Mouse (Mus musculus): ENCODE results near the gene Rnf20.
"Not testable (repeated sequence)": the region's sequence is repeated elsewhere in the genome, so short reads cannot be mapped to it uniquely, and the experiment has no call there.

The Rnf20 gene

DNA sequence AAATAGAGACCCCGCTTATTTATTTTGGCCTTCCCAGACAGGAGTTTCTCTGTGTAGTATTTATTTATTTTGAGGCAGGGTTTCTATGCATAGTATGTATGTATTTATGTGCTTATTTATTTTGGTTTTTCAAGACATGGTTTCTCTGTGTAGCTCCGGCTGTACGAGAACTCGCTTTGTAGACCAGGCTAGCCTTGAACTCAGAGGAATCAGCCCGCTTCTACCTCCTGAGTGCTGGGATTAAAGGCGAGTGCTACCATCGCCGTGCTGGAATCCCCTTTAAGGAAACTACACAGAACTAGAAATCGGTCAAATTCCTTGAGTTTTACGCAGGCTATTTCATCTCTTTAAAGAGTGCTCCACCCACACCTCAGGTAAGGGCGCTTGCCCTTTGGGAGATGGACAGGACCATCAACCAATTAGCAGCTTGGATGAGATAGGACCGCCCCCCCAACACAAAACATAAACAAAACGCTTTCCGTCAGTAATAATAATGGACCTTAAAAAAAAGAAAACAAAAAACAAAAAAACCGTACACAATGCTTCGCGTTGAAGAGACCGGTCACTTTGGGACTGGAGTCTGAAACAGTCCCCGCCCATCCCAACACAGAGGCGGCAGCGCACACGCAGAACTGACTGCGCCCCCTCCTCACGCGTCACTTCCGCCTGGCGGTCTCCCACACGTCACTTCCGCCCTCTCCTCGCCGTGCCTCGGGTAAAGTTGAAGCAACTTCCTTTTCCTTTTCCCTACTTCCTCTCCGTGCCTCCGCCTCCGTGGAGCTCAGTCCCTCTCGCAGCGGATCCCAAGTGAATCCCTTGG lies at the start of gene Rnf20:
Gene Rnf20, plus strand, starts transcription at position 688 of the 820 bp plus-strand sequence.
- peak; percentile 92 to 95 for DNase-seq (ENCODE audit: low spot score in 2 of 2)

DNA sequence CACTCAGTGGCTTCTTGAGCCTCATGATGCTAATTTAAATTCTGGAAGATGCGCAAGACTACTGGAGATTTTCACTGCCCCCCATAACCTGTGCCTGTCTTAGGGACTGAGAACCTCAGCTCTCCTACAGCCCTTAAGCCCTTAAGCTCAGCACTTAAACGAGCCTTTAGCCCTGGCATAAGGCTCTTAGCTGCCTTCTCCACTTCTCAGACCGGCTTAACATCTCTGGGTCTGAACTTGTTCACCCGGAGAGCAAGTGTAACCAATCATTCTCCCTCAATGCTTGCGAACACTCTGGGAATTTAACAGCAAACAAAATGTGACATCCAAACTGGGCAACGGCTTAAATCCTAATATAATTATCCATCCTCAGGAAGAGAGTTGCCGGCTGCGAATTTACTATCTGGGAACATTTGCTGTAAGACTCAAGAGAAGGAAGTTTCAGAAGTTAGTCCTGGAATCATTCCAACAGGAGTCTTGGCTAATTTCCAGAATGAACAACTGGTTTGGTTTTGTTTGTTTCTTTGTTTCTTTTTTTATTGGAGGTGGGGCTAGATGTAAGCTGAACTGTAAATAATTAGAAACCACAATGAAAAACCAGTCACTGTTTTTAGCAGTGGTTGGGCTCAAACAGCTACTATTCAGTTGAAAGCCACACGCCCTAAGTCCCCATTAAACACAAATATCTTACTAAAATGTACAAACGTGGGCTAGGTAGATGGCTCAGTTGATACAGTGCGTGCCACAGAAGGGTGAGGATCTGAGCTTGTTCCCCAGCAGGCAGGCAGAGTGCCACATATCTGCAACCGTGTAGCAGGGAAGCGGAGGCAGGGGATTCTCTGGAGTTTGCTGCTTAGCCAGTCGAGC lies 47.6 kb upstream of the Rnf20 start:
- no peak for DNase-seq (ENCODE audit: low spot score in 2 of 2)

DNA sequence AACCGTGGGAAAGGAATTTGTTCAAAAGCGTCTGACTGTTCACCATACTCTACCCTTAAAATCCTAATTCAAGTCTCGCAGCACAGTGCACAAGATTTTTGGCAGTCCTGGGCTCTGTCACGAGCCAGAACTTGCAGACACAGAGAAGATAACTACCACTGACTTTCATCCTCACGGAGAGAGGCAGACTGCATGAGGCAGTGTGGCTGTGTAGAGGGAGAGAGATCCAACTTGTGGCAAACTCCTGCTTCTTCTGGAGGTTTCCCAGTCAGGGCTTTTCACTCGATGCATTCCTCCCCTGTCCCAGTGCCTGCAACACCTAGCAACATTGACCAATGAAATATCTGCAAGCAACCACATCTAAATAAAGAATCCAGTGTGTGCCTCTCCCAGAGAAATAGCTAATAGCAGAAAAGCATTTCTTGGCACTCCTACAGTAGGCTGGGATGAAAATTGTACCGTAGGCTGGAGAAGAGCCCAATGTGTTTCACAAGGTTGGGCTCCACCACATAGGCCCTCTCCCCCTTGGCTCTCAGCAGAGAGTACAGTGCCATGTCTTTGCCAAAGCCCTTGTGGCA lies 46.2 kb upstream of the Rnf20 start:
- DNase-seq (ENCODE audit: low spot score in 2 of 2) = no peak

DNA sequence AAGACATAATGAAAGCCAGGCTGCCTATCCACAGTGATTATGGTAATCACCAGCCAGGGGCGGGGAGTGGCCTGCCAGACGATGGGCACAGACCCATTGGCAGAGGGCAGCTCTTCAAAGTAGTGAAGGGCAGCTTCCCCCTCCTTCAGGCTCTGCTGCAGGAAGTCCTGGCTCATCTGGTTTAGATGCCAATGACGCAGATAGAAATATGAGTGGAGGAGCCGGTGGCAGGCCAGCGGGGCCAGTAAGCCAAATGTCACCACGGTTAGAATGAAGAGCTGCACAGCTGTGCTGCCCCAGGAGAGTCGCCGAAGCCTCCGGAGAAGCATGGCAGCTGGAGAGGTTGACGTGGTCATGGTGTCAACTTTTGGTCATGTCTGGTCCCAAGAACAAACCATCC lies 45.0 kb upstream of the Rnf20 start:
- DNase-seq (ENCODE audit: low spot score in 2 of 2) = no peak

DNA sequence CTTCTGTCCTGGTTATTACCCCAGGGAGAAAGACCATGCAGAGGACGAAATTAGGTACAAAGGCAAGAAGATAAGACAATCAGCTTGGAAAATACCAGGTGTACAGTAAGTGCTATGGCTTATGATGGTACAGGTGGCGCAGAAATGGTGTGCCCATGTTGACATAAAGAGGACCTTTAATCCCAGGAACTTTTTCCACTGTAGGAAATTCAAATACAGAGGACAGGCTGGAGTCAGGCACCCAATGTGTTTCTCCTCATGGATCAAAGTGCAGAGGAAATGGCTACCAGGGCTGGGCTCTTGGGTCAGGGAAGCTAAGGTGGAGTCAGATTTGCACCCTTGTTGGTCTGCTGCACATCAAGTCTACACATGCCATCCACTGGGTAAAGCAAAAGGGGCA lies 41.7 kb upstream of the Rnf20 start:
- no peak for DNase-seq (ENCODE audit: low spot score in 2 of 2)

DNA sequence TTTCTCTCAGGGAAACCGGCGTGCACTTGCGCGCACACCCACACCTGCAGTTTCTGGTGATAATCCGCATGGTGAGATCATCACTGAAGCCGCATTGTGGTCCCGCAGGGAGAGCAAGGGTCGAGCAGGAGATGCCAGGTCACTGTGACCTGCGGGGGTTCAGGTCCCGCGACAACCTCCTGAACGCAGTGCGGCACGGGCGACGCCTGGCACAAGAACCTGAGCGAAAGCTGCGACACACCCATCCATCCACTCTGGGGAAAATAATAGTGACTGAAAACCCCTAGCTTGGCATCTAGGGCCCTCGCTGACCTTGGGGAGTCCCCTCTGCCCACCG lies 35.0 kb upstream of the Rnf20 start:
- no peak for DNase-seq (ENCODE audit: low spot score in 2 of 2)

DNA sequence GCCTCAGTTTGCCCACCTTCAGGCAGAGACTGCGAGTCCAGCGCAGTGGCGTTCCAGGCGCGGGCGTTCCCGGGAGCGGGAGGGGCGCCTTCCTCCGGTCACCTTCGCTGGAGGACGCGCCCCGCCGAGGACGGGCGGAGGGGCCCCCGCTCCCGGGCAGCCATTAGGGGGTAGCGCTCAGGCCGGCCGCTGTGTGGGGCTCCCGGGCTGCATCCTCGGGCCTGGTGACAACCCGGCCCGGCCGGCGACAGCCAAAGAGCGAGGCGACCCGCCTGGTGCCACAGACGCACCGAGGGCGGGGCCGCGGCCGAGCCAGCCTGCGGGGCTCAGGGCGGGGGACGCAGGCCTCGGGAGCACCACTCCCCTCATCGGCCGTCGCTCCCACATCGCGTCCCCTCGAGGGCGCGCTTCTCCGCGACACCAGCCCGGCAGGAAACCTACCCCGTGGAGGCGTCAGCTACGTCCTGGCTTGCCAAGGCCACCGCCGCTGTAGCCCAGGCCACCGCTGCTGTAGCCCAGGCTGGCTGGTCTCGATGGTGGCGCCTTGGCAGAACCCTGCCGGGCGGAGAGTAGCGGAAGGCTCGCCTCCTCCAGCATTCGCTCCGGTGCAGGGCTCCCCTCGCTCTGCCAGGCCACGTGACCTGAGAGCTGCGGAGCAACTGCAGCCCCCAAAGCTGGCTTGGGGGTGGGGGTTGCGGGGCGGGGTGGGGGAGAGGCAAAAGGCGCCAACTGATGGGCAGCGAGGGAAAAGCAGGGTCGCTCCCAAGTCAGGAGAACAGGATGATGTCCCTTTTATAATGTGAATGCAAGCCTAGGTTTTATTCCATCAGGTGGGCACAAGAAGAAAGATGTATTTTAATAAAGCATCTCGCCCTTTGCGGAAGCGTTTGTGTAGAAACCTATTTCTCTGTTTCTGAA lies 34.4 kb upstream of the Rnf20 start, which contains the start of gene Tmem246:
Gene Tmem246, minus strand, starts transcription at position 694 of the 918 bp plus-strand sequence.
- DNase-seq (ENCODE audit: low spot score in 2 of 2) = peak; percentile 58 to 81

DNA sequence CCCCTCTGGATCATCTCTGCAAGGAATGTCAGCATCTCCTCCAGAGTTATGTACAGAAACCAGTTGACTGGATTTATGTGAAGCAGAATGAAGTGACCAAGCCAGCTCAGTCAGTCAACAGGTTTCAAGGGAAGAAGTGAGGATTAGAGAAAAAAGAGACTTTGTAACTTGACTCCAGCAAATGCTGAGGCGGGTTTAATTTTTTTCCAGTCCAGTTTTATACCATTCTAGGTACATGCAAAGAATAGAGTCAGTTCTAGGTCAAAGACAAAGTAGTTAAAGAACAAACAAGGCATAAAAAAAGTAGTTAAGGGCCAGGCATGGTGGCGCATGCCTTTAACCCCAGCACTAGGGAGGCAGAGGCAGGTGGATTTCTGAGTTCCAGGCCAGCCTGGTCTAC lies 28.6 kb upstream of the Rnf20 start:
- DNase-seq (ENCODE audit: low spot score in 2 of 2) = no peak

DNA sequence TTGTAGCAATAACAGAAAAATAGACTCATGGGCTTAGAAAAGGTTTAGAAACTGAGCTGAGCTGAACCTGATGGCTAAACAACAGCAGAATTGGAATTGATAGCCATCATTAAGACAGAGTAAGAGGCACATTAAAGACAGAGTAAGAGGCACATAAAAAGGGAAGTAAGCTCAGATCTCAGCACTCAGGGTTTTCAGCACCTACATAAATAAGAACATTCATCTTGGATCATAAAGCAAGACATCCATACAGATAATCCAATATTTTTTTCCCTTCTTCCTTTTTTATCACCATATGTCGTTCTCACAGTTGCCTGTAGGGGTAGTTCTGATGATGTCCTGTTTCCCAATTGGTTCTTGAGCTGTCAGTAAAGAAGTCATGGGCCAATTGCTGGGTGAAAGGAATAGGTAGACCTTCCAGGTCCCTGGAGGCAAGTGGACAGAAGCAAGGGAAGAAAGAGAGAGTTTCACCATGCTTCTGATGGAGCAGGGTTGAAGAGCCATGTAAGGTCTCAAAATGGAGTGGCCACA lies 27.7 kb upstream of the Rnf20 start:
- no peak for DNase-seq (ENCODE audit: low spot score in 2 of 2)

DNA sequence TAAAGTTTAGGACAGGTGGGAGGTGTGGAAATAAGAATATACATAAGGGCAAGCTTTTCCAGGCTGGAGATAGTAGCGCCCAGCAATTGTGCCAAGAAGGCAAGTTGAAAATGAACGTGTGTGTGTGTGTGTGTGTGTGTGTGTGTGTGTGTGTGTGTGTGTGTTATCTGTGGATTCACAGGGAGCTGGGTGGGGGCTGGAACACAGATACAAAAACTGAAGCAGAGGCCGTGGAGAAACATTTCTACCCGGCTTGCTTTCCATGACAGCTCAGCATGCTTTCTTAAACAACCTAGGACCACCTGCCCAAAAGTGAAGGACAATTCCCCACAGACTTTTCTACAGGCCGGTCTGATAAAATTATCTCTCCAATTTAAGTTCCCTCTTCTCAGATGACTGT lies 27.2 kb upstream of the Rnf20 start:
- no peak for DNase-seq (ENCODE audit: low spot score in 2 of 2)

DNA sequence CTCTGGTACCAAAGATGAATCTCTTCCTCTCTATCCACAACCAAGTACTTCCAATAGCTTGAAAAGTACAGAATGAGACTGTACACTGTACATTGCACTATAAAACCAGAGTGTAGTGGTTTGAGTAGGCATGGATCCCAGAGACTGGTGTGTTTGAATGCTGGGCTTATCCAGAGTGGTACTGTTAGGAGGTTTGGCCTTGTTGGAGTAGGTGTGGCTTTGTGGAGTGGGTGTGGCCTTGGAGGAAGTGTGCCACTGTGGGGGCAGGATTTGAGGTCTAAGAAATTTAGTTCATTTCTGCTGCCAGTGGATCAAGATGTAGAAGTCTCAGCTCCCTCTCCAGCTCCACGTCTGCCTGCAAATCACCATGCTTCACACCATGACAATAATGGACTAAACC lies 26.3 kb upstream of the Rnf20 start:
- DNase-seq (ENCODE audit: low spot score in 2 of 2) = no peak

DNA sequence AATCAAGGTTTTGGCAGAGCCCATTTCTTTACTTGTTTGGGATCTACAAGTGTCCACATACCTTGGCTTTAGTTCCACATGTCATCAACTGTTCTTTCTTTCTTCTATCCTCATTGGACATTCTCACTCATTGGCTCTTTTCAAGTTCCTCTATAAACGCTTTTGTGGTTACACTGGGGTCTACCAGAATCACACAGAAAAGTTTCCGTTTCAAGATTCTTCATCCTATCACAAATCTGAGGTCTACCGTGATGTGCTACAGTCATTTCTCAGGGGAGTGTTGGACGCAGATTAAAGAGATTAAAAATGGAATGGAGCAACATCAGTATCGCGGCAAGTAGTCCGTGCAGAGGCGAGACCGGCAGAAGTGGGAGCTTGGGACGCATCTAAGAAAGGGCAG lies 14.9 kb upstream of the Rnf20 start:
- DNase-seq (ENCODE audit: low spot score in 2 of 2) = no peak

DNA sequence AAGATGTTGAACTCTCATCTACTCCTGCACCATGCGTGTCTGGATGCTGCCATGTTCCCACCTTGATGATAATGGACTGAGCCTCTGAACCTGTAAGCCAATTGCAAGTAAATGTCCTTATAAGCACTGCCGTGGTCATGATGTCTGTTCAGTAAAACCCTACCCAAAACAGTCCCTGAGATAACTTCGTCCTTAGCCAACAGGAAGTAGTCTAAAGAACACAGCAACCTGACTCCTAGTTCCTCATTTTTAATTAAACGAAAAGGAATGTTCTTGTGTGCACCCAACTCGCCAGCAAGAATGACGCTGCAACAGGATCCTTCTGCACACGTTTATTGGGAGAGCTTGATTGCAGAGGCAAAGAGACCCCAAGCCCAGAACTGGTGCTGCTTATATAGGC lies 11.9 kb upstream of the Rnf20 start:
- DNase-seq (ENCODE audit: low spot score in 2 of 2) = not testable (repeated sequence)

DNA sequence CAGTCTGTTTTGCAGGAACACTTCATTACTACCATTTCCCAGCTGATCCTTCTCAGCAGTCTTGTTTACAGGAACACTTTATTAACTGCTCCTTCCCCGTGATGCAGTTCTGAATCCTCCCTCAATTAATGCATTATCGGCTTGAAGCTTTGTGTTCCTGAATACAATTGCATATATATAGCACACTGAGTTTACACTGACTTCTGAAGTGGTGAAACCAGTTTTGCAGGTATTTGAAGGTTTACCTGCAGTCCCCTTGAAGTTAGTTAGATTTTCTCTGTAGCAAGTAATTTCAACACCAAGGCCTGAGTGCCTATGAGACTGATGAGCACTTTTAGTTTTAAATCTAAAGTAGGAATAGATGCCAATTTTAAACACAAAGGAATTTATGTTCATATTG lies 9.5 kb upstream of the Rnf20 start:
- no peak for DNase-seq (ENCODE audit: low spot score in 2 of 2)

DNA sequence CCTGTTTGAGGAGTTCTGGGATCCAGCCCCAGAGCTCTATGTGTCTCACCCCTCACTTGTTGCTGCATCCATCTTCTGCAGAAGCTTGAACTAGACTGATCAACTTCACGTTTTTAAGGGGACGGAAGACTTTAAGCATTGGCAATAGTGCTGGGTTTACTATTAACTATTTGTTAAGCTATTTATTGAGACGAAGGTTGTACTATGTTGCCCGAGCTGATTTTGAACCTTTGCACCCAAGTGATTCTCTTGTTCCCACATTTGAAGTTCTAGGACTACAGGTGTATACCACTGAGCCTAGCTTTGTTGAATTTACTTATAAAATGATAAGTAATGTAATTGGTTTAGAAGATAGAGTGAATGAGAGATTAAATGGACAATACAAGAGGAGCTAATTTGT lies 7.9 kb upstream of the Rnf20 start:
- DNase-seq (ENCODE audit: low spot score in 2 of 2) = no peak

DNA sequence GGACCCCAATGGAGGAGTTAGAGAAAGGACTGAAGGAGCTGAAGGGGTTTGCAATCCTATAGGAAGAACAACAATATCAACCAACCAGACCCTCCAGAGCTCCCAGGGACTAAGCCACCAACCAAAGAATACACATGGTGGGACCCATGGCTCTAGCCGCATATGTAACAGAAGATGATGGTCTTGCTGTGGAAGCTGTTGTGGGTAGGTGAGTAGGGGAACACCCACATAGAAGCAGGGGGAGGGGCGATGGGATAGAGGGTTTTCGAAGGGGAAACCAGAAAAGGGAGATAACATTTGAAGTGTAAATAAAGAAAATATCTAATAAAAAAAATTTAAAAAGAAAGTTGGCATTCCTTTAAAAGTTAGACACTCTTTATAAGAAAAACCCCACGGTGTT lies 6.8 kb upstream of the Rnf20 start:
- not testable (repeated sequence) for DNase-seq (ENCODE audit: low spot score in 2 of 2)

DNA sequence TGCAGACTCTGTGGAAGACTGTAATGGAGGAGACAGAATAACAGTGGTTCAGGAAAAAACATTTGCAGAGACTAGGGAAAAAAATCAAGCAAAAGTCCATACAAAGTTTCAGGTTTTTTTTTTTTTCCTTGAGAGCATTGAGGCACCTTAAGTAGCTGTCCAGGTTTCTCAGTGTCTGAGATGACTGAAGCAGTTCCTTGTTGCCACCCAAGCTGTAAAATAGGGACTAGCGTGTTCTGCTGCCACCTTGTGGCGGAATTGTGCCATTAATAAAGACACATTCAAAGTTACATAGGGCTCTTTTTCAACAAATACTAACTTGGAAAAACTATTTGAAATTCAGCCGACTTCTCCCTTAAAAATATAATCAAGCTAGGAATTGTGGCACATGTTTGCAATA lies 4.8 kb upstream of the Rnf20 start:
- DNase-seq (ENCODE audit: low spot score in 2 of 2) = peak; percentile 73 to 88

DNA sequence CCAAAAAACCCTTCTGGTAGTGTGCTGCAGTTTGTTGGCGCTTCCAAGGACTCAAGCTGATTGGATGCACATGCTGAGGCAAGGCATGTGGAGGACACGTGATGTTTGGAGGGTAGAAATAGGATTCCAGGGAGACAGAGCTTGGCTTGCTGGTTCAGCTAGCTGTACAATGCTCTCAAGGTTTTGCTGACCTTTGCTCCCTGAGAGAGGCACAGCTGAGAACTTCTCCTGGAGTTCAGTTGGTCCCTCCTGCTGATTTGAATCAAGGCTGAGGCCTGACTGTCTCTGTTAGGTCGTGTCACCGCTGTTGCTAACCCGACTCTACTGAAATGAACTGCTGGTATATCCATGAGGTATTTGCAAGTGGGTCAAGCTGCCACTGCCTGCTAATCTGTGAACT lies 2.9 kb upstream of the Rnf20 start:
- DNase-seq (ENCODE audit: low spot score in 2 of 2) = no peak

DNA sequence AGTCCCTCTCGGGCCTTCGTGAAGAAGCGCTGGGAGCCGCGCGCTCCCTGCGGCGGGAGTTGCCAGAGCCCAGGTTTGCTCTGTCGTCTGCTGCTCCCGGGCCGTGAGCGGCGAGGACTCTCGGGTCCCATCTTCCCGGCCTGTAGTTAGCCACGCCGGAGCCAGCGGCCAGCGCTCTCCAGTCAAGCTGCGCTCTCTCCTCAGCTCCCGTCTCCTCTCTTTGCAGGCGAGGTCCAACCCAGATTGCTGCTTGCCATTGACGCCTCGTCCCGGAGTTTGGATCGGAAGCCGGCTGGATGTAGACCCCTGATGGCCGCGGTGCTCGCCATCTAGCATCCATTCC lies 304 bp downstream of the Rnf20 start:
- no peak for DNase-seq (ENCODE audit: low spot score in 2 of 2)

DNA sequence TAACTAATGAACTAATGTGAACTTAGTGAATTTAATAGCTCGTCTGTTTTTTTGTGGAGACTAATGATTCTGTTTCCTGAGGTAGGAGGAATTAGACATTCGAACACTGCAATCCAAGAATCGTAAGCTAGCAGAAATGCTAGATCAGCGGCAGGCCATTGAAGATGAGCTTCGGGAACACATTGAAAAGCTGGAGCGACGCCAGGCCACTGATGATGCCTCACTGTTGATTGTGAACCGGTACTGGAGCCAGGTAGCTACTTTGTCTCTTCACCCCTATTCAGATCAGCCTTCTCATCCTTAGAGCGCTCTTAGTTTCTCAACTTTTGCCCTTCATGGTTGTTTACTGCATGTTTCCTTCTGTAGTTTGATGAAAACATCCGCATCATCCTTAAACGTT lies 6.0 kb downstream of the Rnf20 start:
- no peak for DNase-seq (ENCODE audit: low spot score in 2 of 2)

DNA sequence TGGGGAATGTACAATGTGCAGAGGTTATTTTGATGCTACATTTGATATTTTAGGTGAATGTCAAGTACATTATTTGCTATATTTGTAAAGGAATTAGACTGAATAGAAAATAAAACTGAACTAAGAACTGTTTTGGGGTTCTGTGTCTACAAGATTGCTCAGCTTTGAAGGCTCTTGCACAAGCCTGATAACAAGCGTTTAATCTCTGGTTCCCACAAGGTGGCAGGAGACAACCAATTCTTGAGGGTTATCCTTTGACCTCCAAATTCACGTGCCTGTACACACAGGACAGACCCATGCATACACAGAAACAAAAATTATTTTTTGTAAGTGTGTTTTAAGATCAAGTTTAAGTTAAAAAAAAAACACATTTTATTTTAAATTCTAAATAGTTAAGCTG lies 8.1 kb downstream of the Rnf20 start:
- DNase-seq (ENCODE audit: low spot score in 2 of 2) = no peak

DNA sequence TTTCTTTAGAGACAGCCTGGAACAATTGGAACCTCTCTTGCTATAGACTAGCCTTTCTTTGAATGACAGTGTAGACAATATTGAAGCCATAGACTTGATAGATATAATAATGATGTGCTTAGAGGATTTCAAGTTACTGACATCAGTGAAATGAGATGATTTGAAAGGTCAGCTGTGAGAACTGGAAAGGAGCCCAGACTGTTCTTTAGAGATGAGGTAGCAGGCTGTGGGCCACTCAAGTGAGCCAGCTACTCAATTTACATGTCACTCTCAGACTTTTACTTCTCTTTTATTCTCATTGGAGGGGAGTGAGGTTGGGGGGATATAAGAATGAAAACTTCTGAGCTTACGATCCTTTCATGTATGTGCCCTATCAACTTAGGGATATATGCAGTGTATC lies 27.6 kb downstream of the Rnf20 start:
- no peak for DNase-seq (ENCODE audit: low spot score in 2 of 2)
